Mouse (Mus musculus) brain, embryonic 14.5 days (tissue): ENCODE results near the gene BC004004. TPM values are rescaled to one million over a fixed set of nuclear protein-coding genes. Genes with fewer than 3 reads are reported as not detected.

Experiments
- DNase-seq: peaks from one replicate; pipeline ENCODE4 v3.0.0-alpha.2; 2011; ENCODE audit warnings: low read depth
- CTCF ChIP-seq: fragments of 200-500 bp; IDR thresholded peaks from 2 replicates; pipeline ENCODE4 v1.5.1; 2012; ENCODE audit warnings: inconsistent platforms, mild to moderate bottlenecking, moderate library complexity, borderline replicate concordance; ENCODE audit not compliant: insufficient read depth, insufficient read length; ENCODE audit errors: extremely low read depth
- POLR2A ChIP-seq: fragments of 200-500 bp; IDR thresholded peaks from 2 replicates; pipeline ENCODE4 v1.6.1; 2012; ENCODE audit warnings: mild to moderate bottlenecking, inconsistent platforms, borderline replicate concordance; ENCODE audit not compliant: poor library complexity, insufficient read depth, insufficient read length, severe bottlenecking; ENCODE audit errors: extremely low read depth
- polyA plus RNA-seq: library from polyadenylated mRNA; depleted of rRNA; stranded (reverse); fragments of >200 nt; gene quantifications from 2 replicates; pipeline ENCODE4 v1.2.3, GENCODE M21; 2012

The BC004004 gene
- polyA plus RNA-seq, 1 experiment: 80.8 TPM

GRCm38 (mm10) chr17:29280422-29280821 is 11.8 kb downstream of the BC004004 start:
- TF ChIP-seq POLR2A: no peak
- no peak for TF ChIP-seq CTCF
- DNase-seq: no peak

GRCm38 (mm10) chr17:29281541-29281940 is 13.0 kb downstream of the BC004004 start:
- TF ChIP-seq POLR2A (no peak), CTCF (no peak)
- DNase-seq: no peak

DNA sequence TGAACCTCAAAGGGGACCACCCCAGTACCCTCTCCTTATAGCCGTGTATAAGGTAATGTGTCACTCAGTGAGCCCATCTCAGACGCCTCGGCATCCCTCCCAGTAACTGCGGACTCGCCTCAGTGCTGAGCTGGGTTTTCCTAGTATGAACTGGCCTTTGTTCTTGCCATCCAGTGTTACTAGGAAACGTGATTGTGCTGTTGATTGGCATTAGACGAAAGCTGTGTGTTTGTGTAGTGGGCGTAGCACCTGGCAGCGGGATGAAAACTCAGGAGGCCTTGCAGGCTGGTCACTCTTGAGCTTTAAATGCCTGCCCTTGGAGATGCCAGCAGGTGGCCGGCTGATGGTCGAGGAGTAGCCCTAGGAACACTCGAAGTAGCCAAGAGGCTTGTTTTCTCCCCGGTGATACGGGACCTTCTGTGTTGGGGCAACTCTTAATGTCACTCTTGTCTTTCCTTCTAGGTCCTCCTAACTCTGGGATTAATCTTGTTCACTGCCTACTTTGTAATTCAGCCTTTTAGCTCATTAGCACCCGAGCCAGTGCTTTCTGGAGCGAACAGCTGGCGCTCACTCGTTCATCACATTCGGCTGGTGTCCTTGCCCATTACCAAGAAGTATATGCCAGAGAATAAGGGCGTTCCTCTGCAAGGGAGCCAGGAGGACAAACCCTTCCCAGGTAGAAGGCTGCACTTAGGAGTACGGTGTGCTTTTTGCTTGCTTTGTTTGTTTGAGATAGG is 13.8 kb downstream of the BC004004 start:
- no peak for TF ChIP-seq CTCF
- no peak for TF ChIP-seq POLR2A
- DNase-seq: peak; percentile 91

- DNase-seq: no peak
- no peak for TF ChIP-seq CTCF
- TF ChIP-seq POLR2A: no peak
These were observed 23.2 kb downstream of the BC004004 start for GRCm38 (mm10) chr17:29291793-29292192.

GRCm38 (mm10) chr17:29292996-29293395 is 24.4 kb downstream of the BC004004 start:
- no peak for TF ChIP-seq POLR2A
- TF ChIP-seq CTCF: no peak
- no peak for DNase-seq

DNA sequence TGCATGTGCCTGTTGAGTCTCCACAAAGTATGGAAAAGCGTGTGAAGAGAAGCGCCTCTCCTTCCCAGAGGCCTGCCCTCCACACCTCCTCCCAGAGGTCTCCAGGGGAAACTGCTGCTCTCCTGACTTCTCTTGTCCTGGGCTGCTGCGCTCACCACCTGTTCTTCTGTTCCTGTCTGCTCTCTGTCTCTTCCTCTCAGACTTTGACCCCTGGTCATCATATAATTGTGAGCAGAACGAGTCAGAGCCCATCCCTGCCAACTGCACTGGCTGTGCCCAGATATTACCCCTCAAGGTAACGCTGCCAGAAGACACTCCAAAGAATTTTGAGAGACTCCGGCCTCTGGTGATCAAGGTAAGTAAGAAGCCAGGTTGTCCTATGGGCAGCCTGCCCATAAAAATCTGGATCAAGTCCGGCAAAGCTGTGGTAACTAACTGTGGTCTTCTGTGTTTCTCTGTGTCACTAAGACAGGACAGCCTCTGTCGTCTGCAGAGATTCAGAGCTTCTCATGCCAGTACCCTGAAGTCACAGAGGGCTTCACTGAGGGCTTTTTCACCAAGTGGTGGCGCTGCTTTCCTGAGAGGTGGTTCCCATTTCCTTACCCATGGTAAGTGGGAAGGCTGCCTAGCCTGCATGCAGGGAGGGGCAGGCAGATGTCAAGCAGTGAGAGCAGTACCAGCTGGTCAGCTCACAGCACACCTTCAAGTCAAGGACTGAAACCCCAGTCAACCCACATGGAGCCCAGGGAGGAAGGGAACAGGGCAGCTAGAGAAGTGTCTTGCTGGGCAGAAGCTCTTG is 25.4 kb downstream of the BC004004 start:
- no peak for TF ChIP-seq POLR2A
- no peak for TF ChIP-seq CTCF
- no peak for DNase-seq

DNA sequence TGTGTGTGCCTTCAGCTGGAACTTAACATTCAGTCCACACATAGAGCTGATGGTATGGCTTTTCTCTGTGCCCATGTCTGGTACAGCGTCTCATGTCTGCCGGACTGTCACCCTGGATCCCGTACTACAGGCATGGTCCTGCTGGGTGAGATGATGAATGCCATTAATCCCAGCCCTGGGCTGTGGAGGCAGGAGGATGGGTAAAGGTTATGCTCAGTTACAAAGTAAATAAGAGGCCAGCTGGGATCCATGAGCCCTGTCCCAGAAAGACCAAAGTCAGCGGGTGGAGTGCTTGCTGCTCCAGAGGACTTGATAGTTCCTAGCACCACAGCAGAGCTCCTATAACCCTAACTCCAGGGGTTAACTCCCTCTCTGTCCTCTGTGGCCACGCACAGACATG is 27.2 kb downstream of the BC004004 start:
- TF ChIP-seq POLR2A (no peak), CTCF (no peak)
- no peak for DNase-seq

DNA sequence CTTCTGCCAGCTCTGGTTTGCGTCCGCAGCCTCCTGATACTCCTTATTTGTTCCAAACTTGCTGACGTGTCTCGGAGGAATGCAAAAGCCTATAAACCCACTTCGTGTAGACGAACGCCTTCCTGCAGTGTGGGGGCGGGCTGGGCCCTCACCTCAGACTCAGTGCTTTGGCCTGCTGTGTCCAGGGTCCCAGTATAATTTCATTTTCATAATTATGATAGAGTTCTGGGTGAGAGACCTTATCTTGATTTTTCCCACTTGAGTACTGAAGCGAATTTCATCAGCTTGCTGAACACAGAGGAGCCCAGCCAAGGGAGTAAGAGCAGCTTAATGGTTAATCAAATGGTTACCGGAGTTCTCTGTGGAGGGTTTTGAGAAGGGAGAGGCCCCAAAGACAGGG is 28.7 kb downstream of the BC004004 start:
- DNase-seq: no peak
- TF ChIP-seq CTCF (no peak), POLR2A (no peak)

DNA sequence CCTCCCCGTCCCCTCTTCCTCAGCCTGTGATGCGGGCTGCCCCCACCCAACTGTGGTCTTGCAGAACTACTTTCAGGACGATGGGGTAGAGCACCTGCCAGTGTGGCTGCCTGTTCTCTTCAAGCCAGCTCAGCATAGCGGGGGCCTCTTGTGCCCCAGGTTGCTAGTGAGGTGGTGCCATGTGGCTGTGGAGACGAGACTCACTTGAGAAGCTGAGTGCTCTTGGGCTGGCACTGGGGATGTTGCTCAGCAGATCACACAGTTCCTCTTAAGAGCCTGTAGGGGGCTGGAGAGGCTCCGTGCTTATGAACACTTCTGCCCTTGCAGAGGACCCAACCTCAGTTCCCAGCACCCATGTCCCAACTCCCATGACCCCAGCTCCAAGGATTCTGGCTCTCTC is 29.2 kb downstream of the BC004004 start:
- peak; percentile 12; the same call in 1 of the 2 replicates for TF ChIP-seq CTCF
- no peak for TF ChIP-seq POLR2A
- DNase-seq: no peak

- TF ChIP-seq POLR2A: no peak
- TF ChIP-seq CTCF: no peak
- DNase-seq: no peak
These were observed 30.7 kb downstream of the BC004004 start for GRCm38 (mm10) chr17:29299282-29299681.

- no peak for TF ChIP-seq POLR2A
- TF ChIP-seq CTCF: no peak
- no peak for DNase-seq
These were observed 32.3 kb downstream of the BC004004 start for GRCm38 (mm10) chr17:29300926-29301325.
